Mouse (Mus musculus): ENCODE measurements at regions not wholly inside any gene's neighbourhood (a gene's known extent, or its start where the extent isn't known, plus 50 kb on each side); places are given as distances from the start of the nearest gene placed in this dataset.

DNA sequence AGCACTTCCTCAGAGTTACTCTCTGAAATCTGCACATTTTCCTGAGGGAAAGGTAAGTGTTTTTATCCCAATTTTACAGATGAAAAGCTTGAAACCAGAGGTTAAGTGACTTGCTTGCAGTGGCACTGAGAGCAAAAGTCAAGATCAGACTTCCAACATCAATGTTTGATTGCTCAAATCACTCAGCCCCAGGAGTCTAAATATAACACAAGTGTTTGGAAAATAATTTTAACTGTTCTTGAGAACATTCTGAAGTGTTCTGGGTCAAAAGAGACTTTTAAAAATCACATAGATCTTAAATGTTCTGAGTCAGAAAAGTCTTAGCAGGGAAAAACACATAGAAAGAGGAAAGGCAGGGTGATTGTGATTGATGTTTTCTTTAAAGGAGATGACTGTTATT, 848.6 kb upstream of the Cntnap5a start:
- H3K4me1 ChIP-seq (ENCODE audit: control insufficient read depth, insufficient read depth, low read length), result no peaks in the 10 kb centered on the region
- H3K4me2 ChIP-seq (ENCODE audit: low read depth, low read length), result no peak overlapping the region
- H3K4me3 ChIP-seq (ENCODE audit: low read depth, low read length), result no peak overlapping the region
- H3K27me3 ChIP-seq (replicated peaks; ENCODE audit: control insufficient read depth, insufficient read depth, low read length), result no peaks in the 10 kb centered on the region
- no peaks in the 10 kb centered on the region for H3K9me3 ChIP-seq (ENCODE audit: control insufficient read depth, low read length)
- DNase-seq (ENCODE audit: low spot score) (no peak), ATAC-seq (ENCODE audit: low read depth) (no peak)
- no peaks in the 10 kb centered on the region for H3K36me3 ChIP-seq (ENCODE audit: control insufficient read depth, insufficient read depth, low read length)
- no peak overlapping the region for H3K27ac ChIP-seq (replicated peaks; ENCODE audit: low read depth, low read length)
- no peak overlapping the region for H3K9ac ChIP-seq (ENCODE audit: low read depth, low read length)

DNA sequence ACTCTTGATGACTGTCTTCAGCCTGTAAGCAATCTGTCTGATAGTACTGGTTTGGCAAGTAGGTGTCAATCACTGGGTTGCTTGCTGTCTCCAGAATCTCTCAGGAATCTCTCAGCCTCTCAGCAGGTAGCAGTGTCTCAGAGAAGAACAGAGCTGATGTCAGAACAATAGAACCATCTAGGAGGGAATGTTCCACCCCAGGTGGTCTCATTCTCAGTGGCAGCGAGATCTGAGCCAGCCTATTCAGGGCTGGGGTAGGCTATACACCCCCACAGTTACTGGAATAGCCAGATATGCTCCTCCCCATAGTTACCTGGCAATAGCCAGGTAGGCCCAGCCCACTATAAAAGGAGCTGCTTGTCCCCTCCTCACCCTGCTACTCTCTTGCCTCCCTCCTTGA, 834.9 kb upstream of the Cntnap5a start:
- Histone ChIP-seq H3K4me3 (ENCODE audit: low read depth, low read length) (no peak overlapping the region), H3K9ac (ENCODE audit: low read depth, low read length) (no peak overlapping the region), H3K27me3 (replicated peaks; ENCODE audit: control insufficient read depth, insufficient read depth, low read length) (no peaks in the 10 kb centered on the region), H3K36me3 (ENCODE audit: control insufficient read depth, insufficient read depth, low read length) (no peaks in the 10 kb centered on the region), H3K4me2 (ENCODE audit: low read depth, low read length) (no peak overlapping the region), H3K27ac (replicated peaks; ENCODE audit: low read depth, low read length) (no peak overlapping the region), H3K4me1 (ENCODE audit: control insufficient read depth, insufficient read depth, low read length) (no peaks in the 10 kb centered on the region), H3K9me3 (ENCODE audit: control insufficient read depth, low read length) (no peaks in the 10 kb centered on the region)
- DNase-seq (ENCODE audit: low spot score), result no peak
- no peak for ATAC-seq (ENCODE audit: low read depth)
- WGBS, result 8% methylated on average over 1 of the region's 1 CpGs

GRCm38 (mm10) chr1:114860983-114861382, 823.6 kb upstream of the Cntnap5a start:
- no peak overlapping the region for H3K4me2 ChIP-seq (ENCODE audit: low read depth, low read length)
- ATAC-seq (ENCODE audit: low read depth), result peak; percentile 70; the same call in 1 of the 2 replicates

GRCm38 (mm10) chr1:114862927-114863326, 821.6 kb upstream of the Cntnap5a start:
- no peak overlapping the region for H3K4me2 ChIP-seq (ENCODE audit: low read depth, low read length)
- no peak overlapping the region for H3K27ac ChIP-seq (replicated peaks; ENCODE audit: low read depth, low read length)
- H3K27me3 ChIP-seq (replicated peaks; ENCODE audit: control insufficient read depth, insufficient read depth, low read length), result no peaks in the 10 kb centered on the region
- no peak overlapping the region for H3K4me3 ChIP-seq (ENCODE audit: low read depth, low read length)
- DNase-seq (ENCODE audit: low spot score) (no peak), ATAC-seq (ENCODE audit: low read depth) (no peak)
- 61% methylated on average over 2 of the region's 2 CpGs for WGBS
- H3K9ac ChIP-seq (ENCODE audit: low read depth, low read length), result no peak overlapping the region
- H3K9me3 ChIP-seq (ENCODE audit: control insufficient read depth, low read length), result no peaks in the 10 kb centered on the region
- no peaks in the 10 kb centered on the region for H3K36me3 ChIP-seq (ENCODE audit: control insufficient read depth, insufficient read depth, low read length)
- H3K4me1 ChIP-seq (ENCODE audit: control insufficient read depth, insufficient read depth, low read length), result no peaks in the 10 kb centered on the region

More at GRCm38 (mm10) chr1:114860983-114861382, 823.6 kb upstream of the Cntnap5a start:
- Histone ChIP-seq H3K27me3 (replicated peaks; ENCODE audit: control insufficient read depth, insufficient read depth, low read length) (no peaks in the 10 kb centered on the region), H3K4me1 (ENCODE audit: control insufficient read depth, insufficient read depth, low read length) (no peaks in the 10 kb centered on the region), H3K9me3 (ENCODE audit: control insufficient read depth, low read length) (no peaks in the 10 kb centered on the region), H3K9ac (ENCODE audit: low read depth, low read length) (no peak overlapping the region), H3K36me3 (ENCODE audit: control insufficient read depth, insufficient read depth, low read length) (no peaks in the 10 kb centered on the region), H3K4me3 (ENCODE audit: low read depth, low read length) (no peak overlapping the region), H3K27ac (replicated peaks; ENCODE audit: low read depth, low read length) (no peak overlapping the region)
- DNase-seq (ENCODE audit: low spot score), result peak; percentile 34
- 91% methylated on average over 1 of the region's 1 CpGs for WGBS

- DNase-seq (ENCODE audit: low spot score) (no peak), ATAC-seq (ENCODE audit: low read depth) (no peak)
- Histone ChIP-seq H3K4me1 (ENCODE audit: control insufficient read depth, insufficient read depth, low read length) (no peaks in the 10 kb centered on the region), H3K4me2 (ENCODE audit: low read depth, low read length) (no peak overlapping the region), H3K36me3 (ENCODE audit: control insufficient read depth, insufficient read depth, low read length) (no peaks in the 10 kb centered on the region), H3K9ac (ENCODE audit: low read depth, low read length) (no peak overlapping the region), H3K9me3 (ENCODE audit: control insufficient read depth, low read length) (no peaks in the 10 kb centered on the region), H3K27me3 (replicated peaks; ENCODE audit: control insufficient read depth, insufficient read depth, low read length) (no peaks in the 10 kb centered on the region), H3K4me3 (ENCODE audit: low read depth, low read length) (no peak overlapping the region), H3K27ac (replicated peaks; ENCODE audit: low read depth, low read length) (no peak overlapping the region)
- 93% methylated on average over 4 of the region's 4 CpGs for WGBS
Observed at GRCm38 (mm10) chr1:114875791-114876190, 808.8 kb upstream of the Cntnap5a start.

Data from embryonic facial prominence, embryonic 14.5 days (tissue).